Mouse (Mus musculus) MEL (cell line): ENCODE results near the gene Nr3c2. TPM values are rescaled to one million over a fixed set of nuclear protein-coding genes. Genes with fewer than 3 reads are reported as not detected.

Experiments used
- DNase-seq: peaks from one replicate; pipeline ENCODE4 v3.0.0; 2011; ENCODE audit warnings: low read depth, low spot score
- H3K27ac ChIP-seq: 2 replicates; pipeline ENCODE4 v1.5.1; 2012; ENCODE audit warnings: low read depth, mild to moderate bottlenecking, control low read depth, low read length, moderate library complexity; ENCODE audit not compliant: control insufficient read depth
- H3K27me3 ChIP-seq, 2 experiments: fragments of 150-350 bp in 1 of 2; sonication (generic) in 1 of 2; 2 replicates each; pipeline ENCODE4 v1.6.1; 2012; ENCODE audit warnings: low read length in 2 of 2, mild to moderate bottlenecking in 2 of 2, improper control_type of control experiment in 1 of 2, moderate library complexity in 1 of 2; ENCODE audit not compliant: insufficient read depth in 2 of 2, control insufficient read depth in 1 of 2
- H3K36me3 ChIP-seq, 2 experiments: 2 replicates each; pipeline ENCODE4 v1.6.1; 2012 to 2014; ENCODE audit warnings: low read length in 2 of 2, improper control_type of control experiment in 1 of 2, inconsistent platforms in 1 of 2, mild to moderate bottlenecking in 1 of 2; ENCODE audit not compliant: insufficient read depth in 2 of 2, control insufficient read depth in 1 of 2
- H3K4me1 ChIP-seq, 2 experiments: fragments of 150-350 bp in 1 of 2; sonication (generic) in 1 of 2; 2 replicates each; pipeline ENCODE4 v1.6.1; 2012; ENCODE audit warnings: low read length in 2 of 2, improper control_type of control experiment in 1 of 2, mild to moderate bottlenecking in 1 of 2; ENCODE audit not compliant: insufficient read depth in 2 of 2, control insufficient read depth in 1 of 2
- H3K4me3 ChIP-seq, 2 experiments: fragments of 150-350 bp in 1 of 2; sonication (generic) in 1 of 2; 2 replicates each; pipeline ENCODE4 v1.5.1; 2012; ENCODE audit warnings: low read depth in 2 of 2, low read length in 2 of 2, mild to moderate bottlenecking in 2 of 2, moderate library complexity in 2 of 2, control low read depth in 1 of 2, improper control_type of control experiment in 1 of 2; ENCODE audit not compliant: control insufficient read depth in 1 of 2, insufficient read depth in 1 of 2
- H3K79me2 ChIP-seq: 2 replicates; pipeline ENCODE4 v1.6.1; 2012; ENCODE audit warnings: mild to moderate bottlenecking, low read length, moderate library complexity; ENCODE audit not compliant: control insufficient read depth, poor library complexity, insufficient read depth
- H3K9ac ChIP-seq: 2 replicates; pipeline ENCODE4 v1.6.1; 2012; ENCODE audit warnings: low read depth, mild to moderate bottlenecking, control low read depth, low read length, moderate library complexity; ENCODE audit not compliant: control insufficient read depth, poor library complexity, severe bottlenecking
- H3K9me3 ChIP-seq: fragments of 150-350 bp; sonication (generic); replicated peaks from 2 replicates; pipeline ENCODE4 v1.6.1; 2012; ENCODE audit warnings: mild to moderate bottlenecking, low read length, improper control_type of control experiment, moderate library complexity; ENCODE audit not compliant: insufficient read depth
- BHLHE40 ChIP-seq: IDR thresholded peaks from 2 replicates; pipeline ENCODE4 v1.6.1; 2012; ENCODE audit warnings: low read depth, mild to moderate bottlenecking, inconsistent platforms, low read length, improper control_type of control experiment, borderline replicate concordance
- CHD1 ChIP-seq: IDR thresholded peaks from 2 replicates; pipeline ENCODE4 v1.6.1; 2012; ENCODE audit warnings: low read depth, mild to moderate bottlenecking, inconsistent platforms, low read length, improper control_type of control experiment
- CHD2 ChIP-seq: IDR thresholded peaks from 2 replicates; pipeline ENCODE4 v1.6.1; 2011; ENCODE audit warnings: low read length, improper control_type of control experiment
- CTCF ChIP-seq, 3 experiments: IDR thresholded peaks in 2 of 3; conservative IDR thresholded peaks in 1 of 3; 2 replicates each; pipeline ENCODE4 v1.5.1; 2011 to 2012; ENCODE audit warnings: low read length in 3 of 3, low read depth in 2 of 3, mild to moderate bottlenecking in 2 of 3, improper control_type of control experiment in 1 of 3, inconsistent platforms in 1 of 3, mixed read lengths in 1 of 3, moderate library complexity in 1 of 3; ENCODE audit not compliant: control insufficient read depth in 1 of 3, insufficient read depth in 1 of 3, poor library complexity in 1 of 3, severe bottlenecking in 1 of 3
- E2F4 ChIP-seq: IDR thresholded peaks from 2 replicates; pipeline ENCODE4 v1.6.1; 2011; ENCODE audit warnings: low read depth, low read length, improper control_type of control experiment, borderline replicate concordance
- ELF1 ChIP-seq: IDR thresholded peaks from 2 replicates; pipeline ENCODE4 v1.6.1; 2014; ENCODE audit warnings: low read depth, mild to moderate bottlenecking, inconsistent platforms, low read length, improper control_type of control experiment, moderate library complexity
- EP300 ChIP-seq, 2 experiments: IDR thresholded peaks; 2 replicates each; pipeline ENCODE4 v1.6.1; 2011; ENCODE audit warnings: improper control_type of control experiment in 2 of 2, low read length in 2 of 2, low read depth in 1 of 2, mild to moderate bottlenecking in 1 of 2
- ETS1 ChIP-seq: IDR thresholded peaks from 2 replicates; pipeline ENCODE4 v1.6.1; 2012; ENCODE audit warnings: low read depth, mild to moderate bottlenecking, inconsistent platforms, low read length, improper control_type of control experiment, moderate library complexity
- GABPA ChIP-seq: IDR thresholded peaks from 2 replicates; pipeline ENCODE4 v1.6.1; 2012; ENCODE audit warnings: low read depth, mild to moderate bottlenecking, inconsistent platforms, low read length, improper control_type of control experiment, moderate library complexity
- GATA1 ChIP-seq: IDR thresholded peaks from 2 replicates; pipeline ENCODE4 v1.6.1; 2011; ENCODE audit warnings: low read depth, low read length, improper control_type of control experiment
- HCFC1 ChIP-seq: IDR thresholded peaks from 2 replicates; pipeline ENCODE4 v1.6.1; 2012; ENCODE audit warnings: low read depth, mild to moderate bottlenecking, inconsistent platforms, low read length, improper control_type of control experiment, moderate library complexity
- JUND ChIP-seq: IDR thresholded peaks from 2 replicates; pipeline ENCODE4 v1.6.1; 2011; ENCODE audit warnings: low read depth, mild to moderate bottlenecking, improper control_type of control experiment, low read length
- KAT2A ChIP-seq: conservative IDR thresholded peaks from 2 replicates; pipeline ENCODE4 v1.6.1; 2012; ENCODE audit warnings: low read depth, low read length, improper control_type of control experiment, inconsistent platforms
- MYC ChIP-seq: IDR thresholded peaks from 2 replicates; pipeline ENCODE4 v1.6.1; 2011; ENCODE audit warnings: low read depth, mild to moderate bottlenecking, low read length, improper control_type of control experiment, moderate library complexity
- POLR2A ChIP-seq, 2 experiments: IDR thresholded peaks; 2 replicates each; pipeline ENCODE4 v1.6.1; 2011 to 2012; ENCODE audit warnings: low read length in 2 of 2, mild to moderate bottlenecking in 2 of 2, control low read depth in 1 of 2, improper control_type of control experiment in 1 of 2, low read depth in 1 of 2, moderate library complexity in 1 of 2; ENCODE audit not compliant: control insufficient read depth in 1 of 2, insufficient read depth in 1 of 2, poor library complexity in 1 of 2
- POLR2AphosphoS2 ChIP-seq: IDR thresholded peaks from 2 replicates; pipeline ENCODE4 v1.6.1; 2011; ENCODE audit warnings: low read length, improper control_type of control experiment
- RAD21 ChIP-seq: IDR thresholded peaks from 2 replicates; pipeline ENCODE4 v1.6.1; 2011; ENCODE audit warnings: mild to moderate bottlenecking, low read depth, low read length, improper control_type of control experiment
- SIN3A ChIP-seq: IDR thresholded peaks from 2 replicates; pipeline ENCODE4 v1.6.1; 2012; ENCODE audit warnings: low read length, improper control_type of control experiment, inconsistent platforms
- SMC3 ChIP-seq: IDR thresholded peaks from 2 replicates; pipeline ENCODE4 v1.6.1; 2011; ENCODE audit warnings: low read depth, low read length, improper control_type of control experiment
- TAL1 ChIP-seq: IDR thresholded peaks from 2 replicates; pipeline ENCODE4 v1.6.1; 2012; ENCODE audit warnings: mild to moderate bottlenecking, inconsistent platforms, low read length, moderate library complexity, mixed read lengths
- TBP ChIP-seq: IDR thresholded peaks from 2 replicates; pipeline ENCODE4 v1.8.0; 2011; ENCODE audit warnings: low read depth, low read length, improper control_type of control experiment
- TCF12 ChIP-seq: IDR thresholded peaks from 2 replicates; pipeline ENCODE4 v1.6.1; 2014; ENCODE audit warnings: low read depth, mild to moderate bottlenecking, inconsistent platforms, low read length, improper control_type of control experiment, moderate library complexity
- USF1 ChIP-seq: IDR thresholded peaks from 2 replicates; pipeline ENCODE4 v1.6.1; 2014; ENCODE audit warnings: low read depth, mild to moderate bottlenecking, inconsistent platforms, low read length, improper control_type of control experiment, moderate library complexity
- ZC3H11A ChIP-seq: IDR thresholded peaks from 2 replicates; pipeline ENCODE4 v1.6.1; 2012; ENCODE audit warnings: low read depth, mild to moderate bottlenecking, inconsistent platforms, low read length, improper control_type of control experiment
- ZKSCAN1 ChIP-seq: IDR thresholded peaks from 2 replicates; pipeline ENCODE4 v1.6.1; 2012; ENCODE audit warnings: low read depth, mild to moderate bottlenecking, inconsistent platforms, low read length, improper control_type of control experiment, moderate library complexity
- ZNF384 ChIP-seq: IDR thresholded peaks from 2 replicates; pipeline ENCODE4 v1.6.1; 2012; ENCODE audit warnings: low read depth, mild to moderate bottlenecking, inconsistent platforms, low read length, improper control_type of control experiment
- polyA plus RNA-seq, 2 experiments: library from polyadenylated mRNA; stranded (reverse) in 1 of 2; unstranded in 1 of 2; fragments of >175 nt in 1 of 2; fragments of >200 nt in 1 of 2; gene quantifications; 2 replicates each; pipeline versions ENCODE4 v1.2.1 to v1.2.4; 2012; ENCODE audit warnings: low replicate concordance in 2 of 2, low read depth in 1 of 2; ENCODE audit not compliant: insufficient read length in 2 of 2, insufficient read depth in 1 of 2, missing spikeins in 1 of 2
- total RNA-seq: library from RNA; depleted of rRNA; stranded (reverse); fragments of 300-350 nt; gene quantifications from 2 replicates; pipeline ENCODE4 v1.2.3, GENCODE M21; 2012

Nr3c2 gene
- total and polyA plus RNA-seq, 3 experiments, result 1.0 to 1.5 TPM; not detected in 1

DNA sequence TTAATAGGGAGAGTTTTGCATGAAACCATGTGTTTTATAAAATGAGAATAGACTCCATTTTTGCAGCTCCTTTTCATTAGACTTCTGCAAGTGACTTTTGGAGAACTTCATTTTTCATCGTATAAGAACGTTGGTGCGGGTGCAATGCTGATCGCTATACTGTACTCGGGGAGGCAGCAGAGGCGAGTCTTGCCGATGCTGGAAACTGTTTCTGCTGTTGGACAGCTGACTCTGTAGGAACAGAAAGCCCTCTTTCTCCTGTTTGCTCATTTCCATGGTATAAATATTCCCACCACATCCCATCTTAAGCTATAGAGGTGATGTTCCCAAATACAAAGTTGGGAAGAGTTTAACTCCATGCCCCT is 135.2 kb downstream of the Nr3c2 start:
- no peaks in the 10 kb centered on the region for H3K4me1 ChIP-seq
- H3K4me3 ChIP-seq, result no peak overlapping the region
- no peaks in the 10 kb centered on the region for H3K79me2 ChIP-seq
- H3K9me3 ChIP-seq, result no peaks in the 10 kb centered on the region
- H3K36me3 ChIP-seq, result no peaks in the 10 kb centered on the region
- TF ChIP-seq HCFC1, result no peak
- TF ChIP-seq JUND, result no peak
- no peak for TF ChIP-seq ZC3H11A
- TF ChIP-seq GABPA, result no peak
- no peak for TF ChIP-seq KAT2A
- TF ChIP-seq TBP, result no peak
- TF ChIP-seq RAD21, result no peak
- TF ChIP-seq ZKSCAN1, result no peak
- no peak for TF ChIP-seq MYC
- no peak for TF ChIP-seq CHD1
- no peak for TF ChIP-seq CHD2
- TF ChIP-seq ETS1, result no peak
- TF ChIP-seq TAL1, result no peak
- no peak for TF ChIP-seq SIN3A
- TF ChIP-seq ZNF384, result no peak
- no peak for TF ChIP-seq EP300 (IDR thresholded peaks at IDR 0.05; ENCODE audit: low read depth in 1 of 2, low read length in 2 of 2)
- no peak for TF ChIP-seq TCF12
- H3K9ac ChIP-seq, result no peak overlapping the region
- H3K27ac ChIP-seq, result no peak overlapping the region
- no peaks in the 10 kb centered on the region for H3K27me3 ChIP-seq
- no peak for DNase-seq

DNA sequence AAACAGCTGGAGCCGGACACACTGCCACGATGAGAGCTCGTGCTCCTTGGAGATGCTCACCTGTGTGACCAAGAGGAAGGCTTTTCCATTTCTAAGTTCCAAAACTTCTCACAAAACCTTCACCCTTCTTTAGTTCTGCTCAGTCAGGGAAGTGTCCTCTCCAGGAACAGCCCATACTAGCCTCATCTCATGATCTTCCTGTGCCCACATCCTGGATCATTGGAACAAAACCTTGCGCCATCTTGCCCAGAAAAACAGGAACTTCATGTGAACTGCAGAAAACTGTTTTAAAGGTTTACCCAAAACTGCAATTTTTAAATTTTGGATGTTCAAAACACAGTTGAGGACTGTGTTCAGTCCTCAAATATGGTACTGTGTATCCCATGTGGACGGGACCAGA is 142.0 kb downstream of the Nr3c2 start:
- peaks cover 0 to 9% of the 10 kb centered on the region in 2 experiments; a peak in 2 of 4 replicates for H3K36me3 ChIP-seq
- H3K27me3 ChIP-seq, result no peaks in the 10 kb centered on the region
- no peak overlapping the region for H3K27ac ChIP-seq
- H3K4me1 ChIP-seq, result peaks cover 9 to 10% of the 10 kb centered on the region in 2 experiments
- H3K4me3 ChIP-seq, result no peak overlapping the region
- no peaks in the 10 kb centered on the region for H3K9me3 ChIP-seq
- DNase-seq, result no peak
- TF ChIP-seq BHLHE40 (no peak), POLR2AphosphoS2 (no peak), ELF1 (no peak), CTCF (IDR thresholded peaks at IDR 0.05 in 2 of 3, conservative IDR thresholded peaks at IDR 0.05 in 1 of 3; ENCODE audit: control insufficient read depth in 1 of 3, insufficient read depth in 1 of 3, low read depth in 2 of 3, low read length in 3 of 3, poor library complexity in 1 of 3, severe bottlenecking in 1 of 3) (no peak), GABPA (no peak), USF1 (no peak), SMC3 (no peak), GATA1 (no peak), POLR2A (IDR thresholded peaks at IDR 0.05; ENCODE audit: control insufficient read depth in 1 of 2, insufficient read depth in 1 of 2, low read depth in 1 of 2, low read length in 2 of 2, poor library complexity in 1 of 2) (no peak), E2F4 (no peak)
- no peak overlapping the region for H3K9ac ChIP-seq
- H3K79me2 ChIP-seq, result no peaks in the 10 kb centered on the region
